Mouse (Mus musculus): Measurements from ENCODE around the gene Atxn7l1. TPM values are rescaled to one million over a fixed set of nuclear protein-coding genes. Genes with fewer than 3 reads are reported as not detected.

Gene Atxn7l1
- polyA plus RNA-seq, 1 experiment from 2014 or later: 11.8 TPM

GRCm38 (mm10) chr12:33244132-33244875 lies 96.8 kb downstream of the Atxn7l1 start:
- Histone ChIP-seq H3K9me3 (no peaks in the 10 kb centered on the region), H3K4me2 (no peak overlapping the region), H3K9ac (no peak overlapping the region), H3K36me3 (no peaks in the 10 kb centered on the region), H3K27me3 (no peaks in the 10 kb centered on the region), H3K27ac (0 out of 2 replicates have a peak overlapping the region, but pooled peaks have one; percentile 39), H3K4me3 (no peak overlapping the region), H3K4me1 (peaks cover 28% of the 10 kb centered on the region)
- 47% methylated on average over 15 of the region's 15 CpGs for WGBS
- peak; percentile 32; the same call in 1 of the 2 replicates for ATAC-seq (ENCODE audit: borderline replicate concordance, extremely low read depth, low FRiP score, low TSS enrichment)

GRCm38 (mm10) chr12:33245455-33245854 lies 98.0 kb downstream of the Atxn7l1 start:
- H3K4me1 ChIP-seq: peaks cover 28% of the 10 kb centered on the region
- H3K9ac ChIP-seq: no peak overlapping the region
- H3K4me3 ChIP-seq: no peak overlapping the region
- H3K27me3 ChIP-seq: no peaks in the 10 kb centered on the region
- no peaks in the 10 kb centered on the region; the same call in 1 of the 2 replicates for H3K36me3 ChIP-seq
- H3K27ac ChIP-seq: no peak overlapping the region
- peak; percentile 37; the same call in 1 of the 2 replicates for ATAC-seq (ENCODE audit: borderline replicate concordance, extremely low read depth, low FRiP score, low TSS enrichment)
- H3K4me2 ChIP-seq: no peak overlapping the region
- WGBS: 42% methylated on average over 4 of the region's 4 CpGs
- no peaks in the 10 kb centered on the region for H3K9me3 ChIP-seq

GRCm38 (mm10) chr12:33246878-33247277 lies 99.4 kb downstream of the Atxn7l1 start:
- Histone ChIP-seq H3K9ac (no peak overlapping the region), H3K9me3 (no peaks in the 10 kb centered on the region), H3K27me3 (no peaks in the 10 kb centered on the region), H3K4me2 (no peak overlapping the region), H3K36me3 (no peaks in the 10 kb centered on the region; the same call in 1 of the 2 replicates), H3K4me1 (peaks cover 28% of the 10 kb centered on the region), H3K4me3 (no peak overlapping the region), H3K27ac (no peak overlapping the region)
- 66% methylated on average over 8 of the region's 8 CpGs for WGBS
- ATAC-seq (ENCODE audit: borderline replicate concordance, extremely low read depth, low FRiP score, low TSS enrichment): no peak

GRCm38 (mm10) chr12:33250197-33250596 lies 102.7 kb downstream of the Atxn7l1 start:
- WGBS: 89% methylated on average over 6 of the region's 6 CpGs
- no peak overlapping the region for H3K4me3 ChIP-seq
- no peak overlapping the region for H3K27ac ChIP-seq
- no peak for ATAC-seq (ENCODE audit: borderline replicate concordance, extremely low read depth, low FRiP score, low TSS enrichment)
- peaks cover 15% of the 10 kb centered on the region for H3K4me1 ChIP-seq
- no peak overlapping the region for H3K4me2 ChIP-seq
- no peak overlapping the region for H3K9ac ChIP-seq
- no peaks in the 10 kb centered on the region for H3K9me3 ChIP-seq
- H3K27me3 ChIP-seq: no peaks in the 10 kb centered on the region
- H3K36me3 ChIP-seq: no peaks in the 10 kb centered on the region; the same call in 1 of the 2 replicates

GRCm38 (mm10) chr12:33251399-33251798 lies 103.9 kb downstream of the Atxn7l1 start:
- Histone ChIP-seq H3K27me3 (no peaks in the 10 kb centered on the region), H3K4me1 (peaks cover 3% of the 10 kb centered on the region; the same call in 1 of the 2 replicates), H3K36me3 (no peaks in the 10 kb centered on the region; the same call in 1 of the 2 replicates), H3K9ac (no peak overlapping the region), H3K9me3 (no peaks in the 10 kb centered on the region), H3K4me2 (no peak overlapping the region), H3K27ac (no peak overlapping the region), H3K4me3 (no peak overlapping the region)
- no peak for ATAC-seq (ENCODE audit: borderline replicate concordance, extremely low read depth, low FRiP score, low TSS enrichment)
- 80% methylated on average over 8 of the region's 8 CpGs for WGBS

GRCm38 (mm10) chr12:33252621-33253020 lies 105.1 kb downstream of the Atxn7l1 start:
- Histone ChIP-seq H3K4me3 (no peak overlapping the region), H3K9ac (no peak overlapping the region), H3K4me2 (no peak overlapping the region), H3K9me3 (no peaks in the 10 kb centered on the region), H3K36me3 (no peaks in the 10 kb centered on the region; the same call in 1 of the 2 replicates), H3K4me1 (no peaks in the 10 kb centered on the region), H3K27ac (no peak overlapping the region), H3K27me3 (no peaks in the 10 kb centered on the region)
- 61% methylated on average over 6 of the region's 6 CpGs for WGBS
- ATAC-seq (ENCODE audit: borderline replicate concordance, extremely low read depth, low FRiP score, low TSS enrichment): no peak

GRCm38 (mm10) chr12:33253206-33253605 lies 105.7 kb downstream of the Atxn7l1 start:
- Histone ChIP-seq H3K9ac (no peak overlapping the region), H3K4me2 (no peak overlapping the region), H3K36me3 (no peaks in the 10 kb centered on the region; the same call in 1 of the 2 replicates), H3K4me1 (no peaks in the 10 kb centered on the region), H3K27ac (no peak overlapping the region), H3K4me3 (no peak overlapping the region), H3K27me3 (no peaks in the 10 kb centered on the region), H3K9me3 (no peaks in the 10 kb centered on the region)
- 34% methylated on average over 9 of the region's 9 CpGs for WGBS
- no peak for ATAC-seq (ENCODE audit: borderline replicate concordance, extremely low read depth, low FRiP score, low TSS enrichment)

GRCm38 (mm10) chr12:33255256-33255655 lies 107.8 kb downstream of the Atxn7l1 start:
- Histone ChIP-seq H3K9ac (no peak overlapping the region), H3K9me3 (no peaks in the 10 kb centered on the region), H3K4me3 (no peak overlapping the region), H3K36me3 (no peaks in the 10 kb centered on the region; the same call in 1 of the 2 replicates), H3K27ac (no peak overlapping the region), H3K27me3 (no peaks in the 10 kb centered on the region), H3K4me1 (no peaks in the 10 kb centered on the region), H3K4me2 (no peak overlapping the region)
- no peak for ATAC-seq (ENCODE audit: borderline replicate concordance, extremely low read depth, low FRiP score, low TSS enrichment)
- WGBS: 83% methylated on average over 2 of the region's 2 CpGs

- no peaks in the 10 kb centered on the region for H3K4me1 ChIP-seq
- no peak overlapping the region for H3K4me3 ChIP-seq
- H3K27ac ChIP-seq: no peak overlapping the region
- H3K27me3 ChIP-seq: no peaks in the 10 kb centered on the region
- no peak for ATAC-seq (ENCODE audit: borderline replicate concordance, extremely low read depth, low FRiP score, low TSS enrichment)
- H3K36me3 ChIP-seq: no peaks in the 10 kb centered on the region
- no peak overlapping the region for H3K9ac ChIP-seq
- WGBS: 90% methylated on average over 6 of the region's 6 CpGs
- no peak overlapping the region for H3K4me2 ChIP-seq
- no peaks in the 10 kb centered on the region for H3K9me3 ChIP-seq
Observed at GRCm38 (mm10) chr12:33256426-33256825, 108.9 kb downstream of the Atxn7l1 start.

GRCm38 (mm10) chr12:33258995-33259529 lies 111.6 kb downstream of the Atxn7l1 start:
- H3K27ac ChIP-seq: no peak overlapping the region

GRCm38 (mm10) chr12:33260575-33260974 lies 113.1 kb downstream of the Atxn7l1 start:
- Histone ChIP-seq H3K4me3 (no peak overlapping the region), H3K27ac (no peak overlapping the region), H3K4me1 (no peaks in the 10 kb centered on the region), H3K9me3 (no peaks in the 10 kb centered on the region), H3K36me3 (no peaks in the 10 kb centered on the region), H3K9ac (no peak overlapping the region), H3K27me3 (no peaks in the 10 kb centered on the region), H3K4me2 (no peak overlapping the region)
- WGBS: 51% methylated on average over 7 of the region's 7 CpGs
- no peak for ATAC-seq (ENCODE audit: borderline replicate concordance, extremely low read depth, low FRiP score, low TSS enrichment)

More at GRCm38 (mm10) chr12:33258995-33259529, 111.6 kb downstream of the Atxn7l1 start:
- no peak overlapping the region for H3K9ac ChIP-seq
- 80% methylated on average over 5 of the region's 5 CpGs for WGBS
- no peak overlapping the region for H3K4me2 ChIP-seq
- no peaks in the 10 kb centered on the region for H3K4me1 ChIP-seq
- no peaks in the 10 kb centered on the region for H3K36me3 ChIP-seq
- no peak overlapping the region for H3K4me3 ChIP-seq
- no peak for ATAC-seq (ENCODE audit: borderline replicate concordance, extremely low read depth, low FRiP score, low TSS enrichment)
- H3K27me3 ChIP-seq: no peaks in the 10 kb centered on the region
- H3K9me3 ChIP-seq: no peaks in the 10 kb centered on the region

GRCm38 (mm10) chr12:33265877-33266276 lies 118.4 kb downstream of the Atxn7l1 start:
- Histone ChIP-seq H3K4me3 (no peak overlapping the region), H3K4me1 (no peaks in the 10 kb centered on the region), H3K36me3 (no peaks in the 10 kb centered on the region), H3K27me3 (no peaks in the 10 kb centered on the region), H3K9me3 (no peaks in the 10 kb centered on the region), H3K9ac (no peak overlapping the region), H3K4me2 (no peak overlapping the region), H3K27ac (no peak overlapping the region)
- 81% methylated on average over 11 of the region's 11 CpGs for WGBS
- no peak for ATAC-seq (ENCODE audit: borderline replicate concordance, extremely low read depth, low FRiP score, low TSS enrichment)
